Mouse (Mus musculus) fat pad, adult 2 months (tissue): Measurements from ENCODE around the gene Txndc2.

Source experiments
- DNase-seq: peaks from one replicate; pipeline ENCODE4 v3.0.0-alpha.2; 2011; ENCODE audit warnings: low read depth, low spot score; ENCODE audit errors: extremely low read depth

The Txndc2 gene

GRCm38 (mm10) chr17:65641734-65642218, at the start of gene Txndc2:
Gene Txndc2 (minus strand): TSS chr17:65642168.
- DNase-seq, result no peak

DNA sequence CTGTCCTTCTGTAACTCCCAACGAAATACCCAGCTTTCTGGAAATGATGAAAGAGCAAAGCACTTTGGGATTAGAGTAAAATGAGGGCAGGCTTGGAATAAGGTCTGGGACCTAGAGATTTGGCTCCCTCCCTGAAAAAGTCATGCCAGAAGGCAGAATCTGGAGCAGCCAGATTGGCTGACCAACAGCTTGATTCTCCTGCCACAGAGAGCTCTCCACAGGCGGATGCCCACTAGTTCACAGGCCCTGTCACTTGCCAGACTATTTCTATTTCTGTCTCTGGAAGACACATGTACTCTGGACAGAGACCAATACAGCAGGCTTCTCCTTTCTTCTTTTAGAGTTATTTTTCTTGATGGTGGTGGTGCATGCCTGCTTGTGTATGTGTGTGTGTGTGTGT, 41.8 kb upstream of the Txndc2 start:
- no peak for DNase-seq

GRCm38 (mm10) chr17:65683316-65683715, 41.3 kb upstream of the Txndc2 start:
- DNase-seq, result no peak

DNA sequence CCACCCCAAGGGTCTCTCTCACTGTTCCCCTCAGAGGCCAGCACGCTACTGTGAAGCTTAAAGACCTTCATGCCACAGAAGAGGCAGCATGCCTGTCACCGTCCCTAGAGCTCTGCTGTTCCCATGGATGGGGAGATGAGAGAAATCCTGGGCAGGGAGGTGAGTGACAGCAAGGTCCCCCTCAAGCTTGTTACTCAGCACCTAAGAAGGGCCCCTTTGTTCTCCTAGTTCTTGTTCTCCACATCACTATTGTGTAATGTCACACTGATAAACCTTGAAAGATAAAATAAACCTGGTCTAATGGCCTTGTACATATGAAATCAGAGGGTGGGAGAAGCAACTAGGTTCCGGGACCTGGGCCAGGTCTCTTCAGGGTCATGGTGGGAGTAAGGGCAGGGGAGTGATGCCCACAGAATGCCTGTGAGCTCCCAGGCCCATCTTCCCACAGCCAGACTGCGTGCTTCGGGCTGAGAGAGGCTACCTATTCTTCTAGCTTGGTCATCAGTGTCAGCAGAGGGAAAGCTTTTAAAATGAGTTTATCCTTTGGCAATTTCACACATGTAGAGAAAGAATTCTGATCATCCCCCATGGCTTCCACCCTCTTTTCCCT, 40.2 kb upstream of the Txndc2 start:
- no peak for DNase-seq

DNA sequence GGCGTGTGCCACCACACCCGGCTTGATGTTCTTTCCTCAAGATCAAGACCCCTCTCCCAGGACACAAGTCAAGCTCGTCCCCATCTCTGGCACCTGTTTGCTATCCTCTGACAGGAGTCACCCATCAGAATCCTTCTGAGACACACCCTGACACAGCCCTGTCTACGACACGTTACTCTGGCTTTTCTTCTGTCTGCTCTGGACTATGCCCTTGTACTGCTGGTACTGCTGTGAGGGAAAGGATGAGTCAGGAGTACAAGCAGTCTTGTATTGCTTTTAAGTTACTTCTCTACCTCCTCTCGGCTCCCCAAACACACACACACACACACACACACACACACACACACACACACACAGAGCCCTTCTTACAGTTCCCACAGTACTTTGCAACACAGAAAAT, 39.5 kb upstream of the Txndc2 start:
- DNase-seq, result no peak

- no peak for DNase-seq
Measured at GRCm38 (mm10) chr17:65680801-65681412, 38.9 kb upstream of the Txndc2 start.

DNA sequence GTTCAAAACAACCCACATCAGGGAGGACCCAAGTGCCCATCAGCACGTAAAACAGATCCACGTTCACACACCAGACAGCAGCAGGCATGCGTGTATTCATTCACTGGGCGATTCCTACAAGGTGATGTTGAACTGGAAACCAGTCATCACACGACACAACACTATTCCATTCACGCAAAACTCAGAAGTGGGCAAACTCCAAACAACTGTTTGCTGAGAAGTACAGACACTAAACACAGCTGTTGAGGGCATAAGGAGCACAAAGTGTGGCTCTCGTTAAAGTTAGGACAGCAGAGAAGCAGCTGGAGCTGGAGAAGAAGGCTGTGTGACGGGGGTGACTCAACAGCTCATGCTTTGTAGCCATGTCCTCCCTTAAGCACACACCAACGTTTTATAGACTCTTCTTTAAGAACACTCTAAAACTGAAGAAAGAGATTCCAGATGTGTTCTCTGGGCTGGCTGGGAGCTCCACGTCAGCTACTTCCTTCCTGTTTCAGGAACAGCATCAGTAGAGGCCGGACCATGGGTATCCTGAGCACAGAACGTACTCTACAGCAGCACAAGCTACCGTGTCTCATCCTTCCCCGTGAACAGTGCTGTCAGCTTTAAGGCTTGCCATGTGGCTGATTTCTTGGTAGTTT, 38.0 kb upstream of the Txndc2 start:
- no peak for DNase-seq

- no peak for DNase-seq
Measured at GRCm38 (mm10) chr17:65677742-65678141, 35.8 kb upstream of the Txndc2 start.

GRCm38 (mm10) chr17:65676536-65676935, 34.6 kb upstream of the Txndc2 start:
- no peak for DNase-seq

GRCm38 (mm10) chr17:65675985-65676384, 34.0 kb upstream of the Txndc2 start:
- DNase-seq, result no peak

DNA sequence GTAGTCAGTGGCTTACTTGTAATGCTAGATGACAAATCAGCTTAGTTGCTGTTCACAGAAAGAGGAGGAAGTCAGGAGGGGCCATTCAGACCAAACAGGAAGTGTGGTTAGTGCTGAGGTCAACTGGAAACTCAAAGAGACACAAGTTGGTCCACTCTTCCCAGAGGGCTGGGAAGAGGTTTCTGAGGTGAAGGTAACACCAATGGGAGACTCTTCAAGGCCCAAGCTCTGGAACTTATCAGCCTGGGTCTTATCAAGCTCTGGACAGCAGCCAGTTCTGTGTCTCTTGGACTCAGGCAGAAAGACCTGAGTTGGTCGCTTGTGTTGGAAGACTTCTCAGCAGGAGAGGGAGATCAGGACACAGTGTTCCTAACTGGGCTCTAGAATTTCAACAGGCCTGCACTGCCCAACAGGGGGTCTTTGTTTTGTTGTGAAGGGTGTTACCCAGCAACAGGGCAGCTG, 32.8 kb upstream of the Txndc2 start:
- no peak for DNase-seq

- no peak for DNase-seq
Measured at GRCm38 (mm10) chr17:65672926-65673325, 31.0 kb upstream of the Txndc2 start.

GRCm38 (mm10) chr17:65669061-65669460, 27.1 kb upstream of the Txndc2 start:
- no peak for DNase-seq

- DNase-seq, result no peak
Measured at GRCm38 (mm10) chr17:65667792-65668191, 25.8 kb upstream of the Txndc2 start.

- DNase-seq, result no peak
Measured at GRCm38 (mm10) chr17:65666388-65667161, 24.6 kb upstream of the Txndc2 start.

GRCm38 (mm10) chr17:65665786-65666387, 23.9 kb upstream of the Txndc2 start:
- no peak for DNase-seq

DNA sequence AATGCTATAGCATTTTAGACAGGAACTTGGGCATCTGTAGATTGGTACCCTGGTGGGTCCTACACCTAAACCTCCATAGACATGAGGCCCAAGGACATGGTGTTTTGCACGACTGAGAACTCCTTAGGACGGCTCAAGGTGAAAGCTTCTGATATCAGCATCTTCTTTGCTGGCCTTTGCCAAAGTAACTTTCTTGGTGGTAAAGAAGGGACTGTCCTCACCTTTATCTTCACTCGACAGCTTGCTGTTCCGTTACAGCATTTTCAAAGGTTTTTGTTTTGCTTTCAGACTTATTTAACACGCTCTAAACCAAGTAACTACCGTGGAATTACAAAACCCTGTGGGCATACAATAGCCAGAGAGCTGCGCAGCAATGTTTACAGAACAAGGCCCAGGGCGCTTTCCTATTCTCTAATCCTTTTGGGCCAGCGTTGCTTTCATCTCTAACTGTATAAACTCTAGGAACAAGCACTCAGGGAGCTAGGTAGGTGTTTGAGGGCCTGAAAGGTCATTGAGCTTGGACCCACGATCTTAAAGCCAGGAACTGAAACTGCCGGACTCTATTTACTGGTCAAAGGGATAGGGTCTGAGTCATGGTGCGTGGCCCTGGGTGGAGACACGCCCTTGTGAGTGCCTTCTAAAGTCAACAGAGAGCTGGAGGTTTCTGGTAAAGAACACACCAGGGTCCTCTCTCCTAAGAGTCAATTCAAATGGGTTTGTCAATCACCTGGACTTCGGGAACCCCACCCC, 21.5 kb upstream of the Txndc2 start:
- DNase-seq, result no peak

GRCm38 (mm10) chr17:65662662-65663061, 20.7 kb upstream of the Txndc2 start:
- no peak for DNase-seq

- DNase-seq, result no peak
Measured at GRCm38 (mm10) chr17:65658416-65658815, 16.4 kb upstream of the Txndc2 start.

DNA sequence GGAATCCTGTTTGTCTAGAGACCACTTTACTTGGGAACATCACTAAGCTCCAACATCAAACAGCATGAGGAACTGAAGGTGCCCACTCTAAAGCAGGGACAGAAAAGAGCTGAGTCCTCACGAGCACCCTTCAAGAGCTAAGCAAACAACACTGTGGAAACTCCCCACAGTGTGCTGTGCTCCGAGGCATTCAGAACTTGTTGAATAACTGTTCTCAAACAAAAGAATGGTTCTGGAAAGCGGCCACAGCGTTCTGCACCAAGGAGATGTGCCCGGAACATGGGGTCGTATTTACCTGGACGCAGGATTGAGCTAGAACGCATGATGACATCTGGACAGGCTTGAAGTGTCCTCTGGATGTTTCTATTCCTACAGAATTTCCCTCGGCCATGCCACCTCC, 16.0 kb upstream of the Txndc2 start:
- no peak for DNase-seq
